Mouse (Mus musculus) CH12.LX (cell line): ENCODE measurements around the gene Atp2c2. TPM values are rescaled to one million over a fixed set of nuclear protein-coding genes. Genes with fewer than 3 reads are reported as not detected.

Experiments used
- DNase-seq: peaks from one replicate; pipeline ENCODE4 v3.0.0-alpha.2; 2013; ENCODE audit errors: extremely low read depth
- H3K27ac ChIP-seq: 2 replicates; pipeline ENCODE4 v1.5.1; 2012; ENCODE audit warnings: low read depth, mild to moderate bottlenecking, control low read depth, moderate library complexity; ENCODE audit not compliant: insufficient read depth
- H3K27me3 ChIP-seq: replicated peaks from 2 replicates; pipeline ENCODE3; 2012; ENCODE audit warnings: inconsistent platforms
- H3K36me3 ChIP-seq, 2 experiments: replicated peaks in 1 of 2; 2 replicates each; pipeline versions ENCODE3 to v1.6.1; 2012; ENCODE audit warnings: inconsistent platforms in 1 of 2, low read length in 1 of 2, mild to moderate bottlenecking in 1 of 2, mixed read lengths in 1 of 2, moderate library complexity in 1 of 2; ENCODE audit not compliant: control insufficient read depth in 1 of 2, insufficient read depth in 1 of 2
- H3K4me1 ChIP-seq, 2 experiments: 2 replicates each; pipeline ENCODE4 v1.6.1; 2012; ENCODE audit warnings: inconsistent platforms in 1 of 2, moderate library complexity in 1 of 2; ENCODE audit not compliant: insufficient read depth in 2 of 2, control insufficient read depth in 1 of 2
- H3K4me2 ChIP-seq: 2 replicates; pipeline ENCODE4 v1.6.1; 2012; ENCODE audit warnings: low read depth, mild to moderate bottlenecking, control low read depth; ENCODE audit not compliant: poor library complexity, insufficient read depth, severe bottlenecking
- H3K4me3 ChIP-seq, 3 experiments: fragments of 150-350 bp in 1 of 3; sonication (generic) in 1 of 3; replicated peaks in 1 of 3; 2 replicates each; pipeline versions ENCODE3 to v1.5.1; 2011 to 2012; ENCODE audit warnings: low read depth in 2 of 3, low read length in 2 of 3, mild to moderate bottlenecking in 2 of 3, moderate library complexity in 2 of 3, control low read depth in 1 of 3, improper control_type of control experiment in 1 of 3, inconsistent platforms in 1 of 3, mixed read lengths in 1 of 3; ENCODE audit not compliant: poor library complexity in 1 of 3
- H3K79me2 ChIP-seq: replicated peaks from 2 replicates; pipeline ENCODE4 v1.6.1; 2012; ENCODE audit warnings: mild to moderate bottlenecking, moderate library complexity; ENCODE audit not compliant: control insufficient read depth, poor library complexity, insufficient read depth, severe bottlenecking; ENCODE audit errors: extremely low read depth
- H3K9ac ChIP-seq: 2 replicates; pipeline ENCODE4 v1.6.1; 2012; ENCODE audit warnings: low read depth, mild to moderate bottlenecking, control low read depth, moderate library complexity; ENCODE audit not compliant: insufficient read depth
- H3K9me3 ChIP-seq: replicated peaks from 2 replicates; pipeline ENCODE3; 2012; ENCODE audit warnings: low read length, inconsistent platforms, mixed read lengths
- BHLHE40 ChIP-seq: IDR thresholded peaks from 2 replicates; pipeline ENCODE4 v1.6.1; 2011; ENCODE audit warnings: mild to moderate bottlenecking, low read depth, low read length, improper control_type of control experiment
- CHD1 ChIP-seq: IDR thresholded peaks from 2 replicates; pipeline ENCODE4 v1.6.1; 2012; ENCODE audit warnings: low read depth, low read length, improper control_type of control experiment, inconsistent platforms
- CHD2 ChIP-seq: IDR thresholded peaks from 2 replicates; pipeline ENCODE4 v1.6.1; 2011; ENCODE audit warnings: low read length, improper control_type of control experiment
- EP300 ChIP-seq: IDR thresholded peaks from 2 replicates; pipeline ENCODE4 v1.6.1; 2011; ENCODE audit warnings: low read length, improper control_type of control experiment
- GABPA ChIP-seq: IDR thresholded peaks from 2 replicates; pipeline ENCODE4 v1.6.1; 2012; ENCODE audit warnings: low read depth, low read length, improper control_type of control experiment, inconsistent platforms; ENCODE audit not compliant: insufficient replicate concordance
- IRF4 ChIP-seq: IDR thresholded peaks from 2 replicates; pipeline ENCODE4 v1.6.1; 2014; ENCODE audit warnings: low read depth, mild to moderate bottlenecking, inconsistent platforms, low read length, improper control_type of control experiment
- JUN ChIP-seq: IDR thresholded peaks from 2 replicates; pipeline ENCODE4 v1.6.1; 2011; ENCODE audit warnings: low read depth, mild to moderate bottlenecking, low read length, improper control_type of control experiment, moderate library complexity; ENCODE audit not compliant: insufficient read depth
- JUND ChIP-seq: conservative IDR thresholded peaks from 2 replicates; pipeline ENCODE4 v1.6.1; 2011; ENCODE audit warnings: low read depth, low read length, improper control_type of control experiment
- KAT2A ChIP-seq: IDR thresholded peaks from 2 replicates; pipeline ENCODE4 v1.6.1; 2012; ENCODE audit warnings: low read length, improper control_type of control experiment, inconsistent platforms; ENCODE audit not compliant: insufficient replicate concordance
- MXI1 ChIP-seq: IDR thresholded peaks from 2 replicates; pipeline ENCODE4 v1.6.1; 2011; ENCODE audit warnings: mild to moderate bottlenecking, low read depth, low read length, improper control_type of control experiment
- MYC ChIP-seq: IDR thresholded peaks from 2 replicates; pipeline ENCODE4 v1.6.1; 2011; ENCODE audit warnings: low read depth, mild to moderate bottlenecking, improper control_type of control experiment, low read length
- NELFE ChIP-seq: IDR thresholded peaks from 2 replicates; pipeline ENCODE4 v1.6.1; 2011; ENCODE audit warnings: low read depth, low read length, improper control_type of control experiment
- POLR2A ChIP-seq: IDR thresholded peaks from 2 replicates; pipeline ENCODE4 v1.6.1; 2011; ENCODE audit warnings: low read depth, mild to moderate bottlenecking, improper control_type of control experiment, low read length
- RAD21 ChIP-seq: IDR thresholded peaks from 2 replicates; pipeline ENCODE4 v1.6.1; 2011; ENCODE audit warnings: low read depth, mild to moderate bottlenecking, low read length, improper control_type of control experiment, moderate library complexity
- SMC3 ChIP-seq: IDR thresholded peaks from 2 replicates; pipeline ENCODE4 v1.6.1; 2011; ENCODE audit warnings: low read depth, low read length, improper control_type of control experiment
- TBP ChIP-seq: conservative IDR thresholded peaks from 2 replicates; pipeline ENCODE4 v1.6.1; 2011; ENCODE audit warnings: low read depth, low read length, improper control_type of control experiment
- TCF12 ChIP-seq: IDR thresholded peaks from 2 replicates; pipeline ENCODE4 v1.6.1; 2014; ENCODE audit warnings: low read depth, mild to moderate bottlenecking, inconsistent platforms, low read length, improper control_type of control experiment
- UBTF ChIP-seq: IDR thresholded peaks from 2 replicates; pipeline ENCODE4 v1.6.1; 2012; ENCODE audit warnings: low read depth, mild to moderate bottlenecking, inconsistent platforms, low read length, improper control_type of control experiment, moderate library complexity
- ZC3H11A ChIP-seq: IDR thresholded peaks from 2 replicates; pipeline ENCODE4 v1.6.1; 2012; ENCODE audit warnings: low read depth, mild to moderate bottlenecking, inconsistent platforms, low read length, improper control_type of control experiment
- ZKSCAN1 ChIP-seq: IDR thresholded peaks from 2 replicates; pipeline ENCODE4 v1.6.1; 2012; ENCODE audit warnings: low read depth, inconsistent platforms, low read length, improper control_type of control experiment, borderline replicate concordance
- ZMIZ1 ChIP-seq: IDR thresholded peaks from 2 replicates; pipeline ENCODE4 v1.6.1; 2012; ENCODE audit warnings: low read depth, mild to moderate bottlenecking, inconsistent platforms, low read length, improper control_type of control experiment
- dilution Hi-C: fragments of 300-500 bp; cut with MboI; formaldehyde crosslinking; loops from 2 replicates; pipeline ENCODE4 v1.14.3; 2020; ENCODE audit warnings: low sequenced_read_pairs; ENCODE audit not compliant: extremely low pct_unique_long_range_greater_than_20kb, extremely low pct_ligation_motif_present
- in situ Hi-C: fragments of 300-500 bp; cut with MboI; formaldehyde crosslinking; loops from 3 replicates; pipeline ENCODE4 v1.14.3; 2019; ENCODE audit warnings: low sequenced_read_pairs, low pct_ligation_motif_present, low pct_unique_long_range_greater_than_20kb, mixed read lengths
- polyA plus RNA-seq: library from polyadenylated mRNA; unstranded; fragments of >175 nt; gene quantifications from 2 replicates; pipeline ENCODE4 v1.2.1, GENCODE M21; 2012; ENCODE audit warnings: low read depth; ENCODE audit not compliant: insufficient read length
- total RNA-seq, 2 experiments: library from RNA; depleted of rRNA; stranded (reverse); fragments of 300-350 nt in 1 of 2; fragments of >200 nt in 1 of 2; gene quantifications; 2 replicates each; pipeline ENCODE4 v1.2.3; 2012 to 2014

The Atp2c2 gene
- total and polyA plus RNA-seq, 3 experiments: not detected

- peaks cover 86% of the 10 kb centered on the region for H3K27me3 ChIP-seq
- H3K36me3 ChIP-seq: no peaks in the 10 kb centered on the region
- no peaks in the 10 kb centered on the region for H3K79me2 ChIP-seq
- in situ Hi-C loops: no loop called here
- TF ChIP-seq GABPA (no peak), KAT2A (no peak), MYC (no peak)
- DNase-seq: no peak
- H3K27ac ChIP-seq: no peak overlapping the region
- H3K4me1 ChIP-seq: no peaks in the 10 kb centered on the region
- H3K9me3 ChIP-seq: peaks cover 2% of the 10 kb centered on the region
- no peak overlapping the region for H3K9ac ChIP-seq
- no peak overlapping the region for H3K4me2 ChIP-seq
- H3K4me3 ChIP-seq: no peak overlapping the region
- dilution Hi-C loops: no loop called here
Observed at GRCm38 (mm10) chr8:119663440-119663839, 36.4 kb upstream of the Atp2c2 start.

- H3K4me1 ChIP-seq: peaks cover 0 to 3% of the 10 kb centered on the region in 2 experiments; a peak in 1 of 4 replicates
- H3K36me3 ChIP-seq: no peaks in the 10 kb centered on the region
- no peaks in the 10 kb centered on the region for H3K79me2 ChIP-seq
- TF ChIP-seq BHLHE40 (no peak), UBTF (no peak), JUN (no peak), RAD21 (no peak), SMC3 (no peak)
- no peak for DNase-seq
- H3K4me3 ChIP-seq: no peak overlapping the region
- no peak overlapping the region for H3K9ac ChIP-seq
- H3K9me3 ChIP-seq: no peaks in the 10 kb centered on the region
- peaks cover 93% of the 10 kb centered on the region for H3K27me3 ChIP-seq
- dilution Hi-C loops: no loop called here
- in situ Hi-C loops: no loop called here
- H3K4me2 ChIP-seq: no peak overlapping the region
- H3K27ac ChIP-seq: no peak overlapping the region
Observed at GRCm38 (mm10) chr8:119665270-119665669, 34.5 kb upstream of the Atp2c2 start.

GRCm38 (mm10) chr8:119666219-119666951 is 33.4 kb upstream of the Atp2c2 start, which contains the start of gene Wfdc1:
Gene Wfdc1, plus strand, starts transcription at chr8:119666365.
- H3K36me3 ChIP-seq: no peaks in the 10 kb centered on the region
- H3K4me3 ChIP-seq: no peak within 1 kb of the TSS
- peaks cover 0 to 3% of the 10 kb centered on the region in 2 experiments; a peak in 1 of 4 replicates for H3K4me1 ChIP-seq
- H3K9me3 ChIP-seq: no peaks in the 10 kb centered on the region
- H3K27ac ChIP-seq: no peak within 1 kb of the TSS
- no peak within 1 kb of the TSS for H3K9ac ChIP-seq
- TF ChIP-seq GABPA (no peak), JUND (no peak), CHD1 (no peak), MXI1 (no peak), JUN (no peak), KAT2A (no peak), POLR2A (no peak), TBP (no peak), CHD2 (no peak), TCF12 (no peak), ZMIZ1 (no peak), NELFE (no peak), ZC3H11A (no peak), RAD21 (no peak), IRF4 (no peak), EP300 (no peak), ZKSCAN1 (no peak)
- no peak for DNase-seq
- dilution Hi-C loops (no loop called here), in situ Hi-C loops (no loop called here)
- H3K4me2 ChIP-seq: no peak within 1 kb of the TSS
- H3K27me3 ChIP-seq: peaks cover 88% of the 10 kb centered on the region
- no peaks in the 10 kb centered on the region for H3K79me2 ChIP-seq
